Mouse (Mus musculus) cerebellum, adult 11-12 months (tissue): Measurements from ENCODE around the gene Bcas1.
"Not testable (repeated sequence)": the region's sequence is repeated elsewhere in the genome, so short reads cannot be mapped to it uniquely, and the experiment has no call there.

Source experiments
- DNase-seq: peaks from one replicate; pipeline ENCODE4 v3.0.0; 2022

The Bcas1 gene

DNA sequence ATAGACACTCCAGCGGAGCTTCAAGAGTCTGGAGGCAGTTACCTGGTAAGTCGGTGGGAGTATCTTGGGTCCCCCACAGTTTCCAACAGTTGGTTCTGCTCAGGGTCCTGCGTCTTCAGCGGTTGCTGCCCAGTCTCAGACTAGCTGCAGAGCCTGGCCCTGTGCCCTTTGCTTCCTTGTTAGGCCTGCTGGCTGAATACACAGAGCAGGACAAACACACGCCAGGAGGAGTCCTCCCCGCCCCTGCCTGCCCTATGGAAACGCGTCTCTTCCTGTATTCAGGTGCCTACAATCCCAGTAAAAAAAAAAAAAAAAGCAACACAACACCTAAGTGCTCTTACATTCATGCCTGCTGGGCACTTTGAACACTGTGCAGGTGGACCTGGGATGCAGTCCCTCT lies at the start of gene Bcas1:
Bcas1 (minus strand) TSS at position 142 of the 400 bp plus-strand sequence.
- DNase-seq, result no peak

DNA sequence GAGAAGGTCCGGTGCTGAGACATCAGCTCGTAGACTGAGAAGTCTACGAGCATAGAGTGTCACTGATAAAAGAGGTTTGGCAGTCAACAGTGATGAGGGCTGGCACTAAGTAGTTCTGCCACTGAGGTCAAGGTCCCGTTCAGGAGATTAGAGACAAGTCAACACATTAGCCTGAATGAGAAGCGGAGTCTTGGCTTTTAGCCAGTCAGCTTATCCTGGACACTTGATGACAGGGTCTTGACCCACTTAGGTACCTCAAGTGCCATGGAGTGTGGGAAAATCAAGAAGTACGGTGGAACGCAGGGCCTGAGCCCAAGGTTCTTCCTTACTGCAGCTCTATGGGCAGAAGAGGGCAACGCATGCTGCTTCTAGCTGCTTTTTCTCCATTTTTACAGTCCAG lies 49.0 kb upstream of the Bcas1 start:
- DNase-seq, result no peak

DNA sequence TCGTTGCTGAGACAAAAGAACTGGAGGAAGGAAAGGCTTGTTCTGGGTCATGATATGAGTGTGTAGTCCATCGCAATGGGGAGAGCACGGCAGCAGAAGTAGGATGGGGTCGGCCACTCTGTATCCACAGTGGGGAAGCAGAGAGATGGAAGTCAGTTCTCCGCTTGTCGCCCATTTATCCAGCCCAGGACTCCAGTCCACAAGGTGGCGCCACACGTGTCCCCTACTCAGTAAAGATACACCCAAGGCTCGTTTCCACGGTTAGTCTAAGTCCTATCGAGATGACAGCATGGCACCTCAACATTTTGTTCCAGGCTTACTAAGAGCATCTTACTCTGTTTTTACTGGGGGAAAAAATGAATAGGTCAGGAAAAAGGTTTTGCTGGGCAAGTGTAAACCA lies 48.6 kb upstream of the Bcas1 start:
- no peak for DNase-seq

DNA sequence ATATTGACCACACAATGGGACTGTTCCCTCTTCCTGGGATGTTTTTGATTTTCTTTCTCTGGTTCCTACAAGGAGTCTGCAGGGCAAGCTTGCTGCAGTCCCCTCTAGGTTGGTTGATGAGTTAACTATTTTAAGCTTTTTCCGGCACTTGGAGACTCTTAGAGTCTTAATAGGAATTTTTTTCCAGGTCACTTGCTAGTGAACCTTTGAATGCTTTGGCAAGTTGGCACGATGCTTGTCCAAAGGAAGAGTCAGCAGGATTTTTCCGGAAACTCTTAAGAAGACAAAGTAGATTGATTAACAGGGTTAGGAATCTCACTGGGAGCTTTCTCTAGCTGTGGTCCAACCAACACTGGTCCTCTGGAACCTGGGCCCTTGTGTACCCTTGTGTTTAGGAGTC lies 47.5 kb upstream of the Bcas1 start:
- no peak for DNase-seq

DNA sequence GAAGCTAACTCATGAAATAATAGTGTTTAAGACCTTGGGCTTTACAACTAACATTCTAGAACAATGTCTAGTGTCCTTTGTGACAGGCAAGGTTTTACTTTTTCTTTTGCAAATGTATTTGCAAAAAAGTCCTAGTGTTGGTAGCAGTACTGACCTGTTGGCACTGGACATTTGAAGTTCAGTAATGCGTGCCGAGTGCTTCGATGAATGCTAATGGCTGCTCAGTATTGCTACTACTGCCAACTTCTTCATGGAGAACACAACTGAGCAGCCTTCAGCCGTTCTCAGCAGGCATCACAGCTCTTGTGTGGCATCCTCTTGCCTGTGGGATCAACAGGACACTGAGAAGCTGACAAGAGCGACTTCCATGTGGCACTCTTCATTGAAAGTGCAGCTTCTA lies 46.5 kb upstream of the Bcas1 start:
- no peak for DNase-seq

DNA sequence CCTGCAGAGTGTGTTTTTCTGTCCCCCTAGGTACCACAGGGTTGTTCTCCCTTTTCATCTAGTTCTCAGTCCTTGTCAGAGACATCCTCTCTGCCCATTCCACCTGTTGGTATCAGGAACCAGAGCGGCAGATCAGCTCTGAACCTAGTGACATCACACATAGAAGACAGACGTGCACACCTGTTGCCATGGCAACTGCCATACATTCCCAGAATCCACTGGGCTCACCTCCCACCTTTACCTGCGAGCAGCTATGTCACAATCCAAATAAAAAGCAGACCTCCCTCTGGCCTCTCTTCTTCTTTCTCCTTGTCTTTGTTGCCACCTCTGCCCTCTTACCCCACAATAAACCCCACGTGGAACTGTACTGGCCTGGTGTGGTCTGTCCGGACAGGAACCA lies 42.9 kb upstream of the Bcas1 start:
- DNase-seq, result no peak

DNA sequence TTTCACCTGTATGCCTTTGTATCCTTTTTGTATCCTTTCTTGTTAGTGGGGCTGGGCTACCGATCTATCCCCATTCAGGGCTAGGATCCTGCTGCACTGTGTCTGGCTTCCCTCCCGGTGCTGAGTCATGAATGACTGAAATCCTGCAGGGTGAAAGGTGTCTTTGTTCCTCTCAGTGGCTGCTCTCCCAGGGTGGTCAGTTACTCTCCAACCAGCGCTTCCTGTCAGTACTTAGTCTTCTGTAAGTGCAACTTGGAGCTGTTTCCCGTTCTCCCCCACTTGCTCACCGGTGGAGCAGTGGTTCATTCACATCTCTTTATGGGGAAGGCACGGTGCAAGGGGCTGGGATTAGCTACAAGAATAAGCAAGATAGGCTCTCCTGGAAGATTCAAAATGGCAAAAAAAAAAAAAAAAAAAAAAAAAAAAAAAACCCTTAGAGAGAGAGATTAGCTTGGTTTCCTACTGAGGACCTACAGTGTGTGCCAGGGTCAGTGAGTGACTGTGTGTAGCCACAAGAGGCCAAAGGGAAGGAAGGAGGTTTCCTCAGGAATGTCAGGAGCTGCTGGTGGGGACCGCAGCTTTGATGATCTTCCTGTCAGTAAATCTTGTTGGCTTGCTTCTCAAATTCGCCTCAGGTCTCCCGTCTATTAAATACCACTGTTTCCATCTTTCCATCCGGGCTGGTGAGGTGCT lies 42.1 kb upstream of the Bcas1 start:
- DNase-seq, result peak; percentile 6

DNA sequence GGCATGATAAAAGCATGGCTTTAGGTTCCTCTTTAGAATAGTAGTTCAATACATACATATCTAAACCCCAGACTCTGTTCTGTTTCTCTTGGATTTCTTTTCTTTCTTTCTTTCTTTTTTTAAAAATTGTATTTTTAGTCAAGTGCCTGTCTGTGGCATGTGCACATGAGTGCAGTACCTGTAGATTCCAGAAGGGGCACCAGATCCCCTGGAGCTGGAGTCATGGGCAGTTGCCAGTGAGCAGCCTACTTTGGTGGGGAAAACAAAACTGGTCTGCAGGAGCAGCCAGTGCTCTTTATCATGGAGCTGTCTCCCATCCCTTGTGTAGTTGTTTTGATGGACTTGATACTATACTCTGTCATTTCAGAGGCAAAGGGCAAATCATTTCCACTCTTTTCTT lies 40.4 kb upstream of the Bcas1 start:
- DNase-seq, result no peak

DNA sequence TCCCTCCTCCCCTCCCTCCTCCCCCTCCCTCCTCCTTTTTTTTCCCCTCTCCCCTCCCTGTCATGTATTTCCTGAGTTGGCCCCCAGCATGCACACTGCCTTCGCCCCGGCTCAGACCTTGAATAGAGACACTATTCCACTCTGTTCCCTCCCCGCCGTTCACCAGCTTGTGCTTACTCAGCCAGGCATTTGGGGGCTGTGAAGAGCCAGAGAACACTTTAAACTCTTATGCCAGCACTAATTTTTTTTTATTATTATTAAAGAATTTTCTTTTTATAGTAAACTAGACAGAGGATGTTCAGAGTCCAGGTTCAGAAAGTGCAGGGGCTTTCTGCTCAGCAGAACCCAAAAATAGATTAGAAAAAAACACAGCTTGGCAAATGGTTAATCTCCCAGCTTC lies 37.2 kb upstream of the Bcas1 start:
- no peak for DNase-seq

DNA sequence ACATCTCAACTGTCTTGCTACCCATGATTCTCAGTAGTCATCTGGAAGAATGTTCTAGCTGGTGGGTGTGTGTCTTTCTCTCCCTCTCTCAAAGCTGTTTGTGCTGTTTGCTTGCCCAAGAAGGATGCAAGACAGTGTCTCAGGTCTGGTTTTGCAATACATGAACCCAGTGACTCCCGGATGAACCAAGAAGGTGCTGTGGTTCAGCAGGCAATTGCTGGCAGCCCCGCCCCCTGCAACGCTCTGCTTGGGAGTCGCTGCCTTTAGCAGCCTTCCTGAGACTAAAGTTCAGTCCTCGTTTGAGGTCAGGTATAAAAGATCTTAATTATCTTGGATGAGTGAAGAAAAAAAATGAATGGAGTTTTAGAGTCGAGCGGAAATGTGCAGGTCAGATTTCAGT lies 34.0 kb upstream of the Bcas1 start:
- DNase-seq, result no peak

DNA sequence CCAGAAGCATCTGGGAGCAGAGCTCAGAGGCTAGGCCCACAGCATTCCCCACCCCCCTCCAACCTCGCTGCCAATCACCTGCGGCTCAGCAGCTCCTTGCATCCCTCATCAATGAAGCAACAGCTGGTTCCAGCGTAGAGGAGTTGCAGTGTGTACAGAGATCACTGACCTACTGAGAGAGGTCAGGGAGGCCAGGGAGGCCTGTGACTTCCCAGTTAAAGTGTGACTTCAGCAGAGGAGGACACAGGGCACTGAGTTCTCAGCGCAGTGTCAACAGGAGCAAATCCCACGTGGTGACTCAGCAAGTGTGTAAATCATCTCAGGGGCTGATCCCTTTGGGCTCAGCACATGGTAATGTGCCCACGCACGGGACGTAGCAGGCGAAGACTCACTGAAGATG lies 32.2 kb upstream of the Bcas1 start:
- no peak for DNase-seq

DNA sequence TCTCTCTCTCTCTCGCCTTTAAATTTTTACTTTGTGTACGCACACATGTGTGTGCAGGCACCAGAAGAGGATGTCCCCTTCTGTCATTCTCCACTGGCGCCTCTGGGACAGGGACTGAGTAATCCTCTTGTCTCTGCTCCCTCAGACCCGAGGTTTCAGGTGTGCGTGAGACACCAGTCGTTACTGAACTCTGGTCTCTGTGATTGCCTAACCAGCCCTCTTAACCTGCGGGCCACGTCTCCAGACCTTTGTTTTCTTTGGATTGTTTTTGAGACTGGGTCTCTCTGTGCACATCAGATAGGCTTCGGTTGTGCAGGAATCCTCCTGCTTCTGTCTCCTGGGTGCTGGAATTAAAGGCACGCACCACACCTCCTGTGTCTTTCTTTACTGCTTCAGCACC lies 31.5 kb upstream of the Bcas1 start:
- no peak for DNase-seq

DNA sequence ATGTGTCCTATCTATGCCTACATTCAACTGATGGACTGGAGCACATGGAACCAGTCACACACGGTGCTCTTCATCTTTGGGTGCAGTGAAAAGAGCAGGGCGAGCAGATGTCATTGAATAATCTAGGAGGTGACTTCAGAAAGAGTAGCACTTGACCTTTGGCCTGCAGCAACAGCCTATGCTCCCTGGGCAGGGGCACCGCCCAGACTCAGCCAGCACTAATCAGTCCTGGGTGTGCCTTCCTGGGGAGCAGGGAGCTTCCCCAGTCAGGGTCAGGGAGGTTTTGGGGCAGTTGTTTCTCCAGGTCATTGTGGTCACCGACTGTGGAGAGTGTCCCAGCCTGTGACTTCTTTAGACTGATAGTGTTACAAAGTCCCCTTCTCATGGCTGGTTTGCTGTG lies 26.2 kb upstream of the Bcas1 start:
- DNase-seq, result not testable (repeated sequence)

DNA sequence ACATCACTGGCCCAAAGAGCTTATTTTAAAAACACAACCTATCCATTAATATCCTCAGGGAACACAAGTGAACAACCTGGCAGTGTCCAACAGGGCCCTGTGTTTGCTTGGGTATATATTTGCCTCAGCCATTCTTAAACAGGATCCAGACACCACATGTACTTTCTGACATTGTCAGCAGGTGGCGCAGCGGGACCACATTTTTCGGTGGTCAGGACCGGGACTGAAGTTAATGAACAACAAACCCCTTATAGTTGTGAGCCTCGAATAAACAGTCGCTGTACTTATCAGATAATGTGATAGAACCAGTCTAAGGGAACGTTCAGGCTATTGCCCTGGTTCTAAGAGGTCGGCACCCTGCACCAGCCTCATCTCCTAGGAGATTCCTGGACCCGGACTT lies 23.3 kb upstream of the Bcas1 start:
- DNase-seq, result peak; percentile 6

DNA sequence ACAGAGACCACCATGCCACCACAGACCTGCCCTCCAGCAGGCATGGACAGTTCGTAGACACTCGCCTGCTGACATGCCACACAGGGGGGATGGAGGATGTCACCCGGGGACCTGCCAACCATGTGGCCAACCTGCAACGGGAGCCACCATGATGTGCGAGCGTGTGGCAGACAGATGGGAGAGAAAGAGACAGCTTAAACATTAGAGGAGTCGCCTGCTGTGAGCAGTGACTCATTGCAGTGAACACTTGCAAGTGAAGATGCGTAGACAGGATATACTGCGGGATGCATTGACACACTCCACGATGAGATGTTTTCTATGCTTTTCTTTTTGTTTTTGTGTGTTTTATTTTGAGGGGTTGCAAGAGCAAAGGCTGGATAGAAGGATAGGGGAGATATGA lies 20.0 kb upstream of the Bcas1 start:
- DNase-seq, result no peak

DNA sequence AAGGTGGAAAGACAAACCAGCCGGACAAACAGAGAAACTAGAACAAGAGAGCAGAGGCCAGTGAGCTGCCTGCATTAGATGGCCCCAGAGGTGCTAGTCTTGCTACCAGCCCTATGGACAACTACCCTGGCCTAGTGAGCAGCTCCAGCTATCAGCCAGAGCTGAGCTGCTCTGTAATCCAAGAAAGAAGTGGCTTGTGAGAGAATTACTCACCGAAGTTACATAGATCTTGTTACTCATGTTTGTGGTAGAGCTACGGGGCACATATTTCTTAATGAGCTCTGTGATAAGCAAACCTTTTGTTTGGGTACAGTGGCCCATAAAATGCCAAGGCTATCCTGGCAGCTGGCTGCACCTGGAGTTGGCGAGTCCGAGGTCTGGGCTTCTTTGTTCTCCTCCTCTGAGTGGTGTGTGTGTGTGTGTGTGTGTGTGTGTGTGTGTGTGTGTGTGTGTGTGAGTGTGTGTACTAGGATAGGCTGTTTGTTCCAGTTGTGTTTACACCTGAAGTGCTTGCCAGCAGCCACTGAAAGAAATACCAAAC lies 19.3 kb upstream of the Bcas1 start:
- DNase-seq, result no peak

DNA sequence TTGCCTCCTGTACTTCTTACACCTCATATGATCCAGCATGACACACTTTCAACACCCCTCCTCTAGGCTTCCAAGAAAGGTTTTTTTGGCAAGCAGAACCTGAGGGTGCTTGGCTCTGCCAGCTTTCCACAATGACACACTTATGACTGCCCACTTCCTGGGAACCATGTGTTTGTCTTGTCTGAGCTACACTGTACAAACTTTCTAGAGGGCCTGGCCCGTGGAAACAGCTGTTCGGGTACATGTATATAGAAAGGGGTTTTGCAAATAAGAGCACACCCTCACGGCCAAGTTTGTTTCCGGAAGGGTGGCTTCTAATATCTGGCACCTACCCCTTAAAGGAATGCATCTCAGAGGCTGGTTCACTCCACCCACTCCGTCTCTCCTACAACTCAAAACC lies 18.2 kb upstream of the Bcas1 start:
- DNase-seq, result no peak

DNA sequence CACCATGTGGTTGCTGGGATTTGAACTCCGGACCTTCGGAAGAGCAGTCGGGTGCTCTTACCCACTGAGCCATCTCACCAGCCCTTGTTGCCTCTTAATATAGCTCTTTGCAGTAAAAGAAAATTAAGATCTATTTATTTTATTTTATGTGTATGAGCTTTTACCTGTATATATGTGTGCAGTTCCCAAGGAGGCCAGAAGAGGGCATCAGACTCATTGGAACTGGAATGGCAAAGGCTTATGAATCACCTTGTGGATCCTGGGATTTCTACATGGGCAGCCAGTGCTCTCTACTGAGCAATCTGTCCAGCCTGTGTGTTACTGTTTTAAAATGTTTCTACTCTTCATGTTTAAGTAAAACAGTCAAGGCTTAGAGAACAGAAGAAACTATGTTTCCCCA lies 14.9 kb upstream of the Bcas1 start:
- DNase-seq, result no peak

DNA sequence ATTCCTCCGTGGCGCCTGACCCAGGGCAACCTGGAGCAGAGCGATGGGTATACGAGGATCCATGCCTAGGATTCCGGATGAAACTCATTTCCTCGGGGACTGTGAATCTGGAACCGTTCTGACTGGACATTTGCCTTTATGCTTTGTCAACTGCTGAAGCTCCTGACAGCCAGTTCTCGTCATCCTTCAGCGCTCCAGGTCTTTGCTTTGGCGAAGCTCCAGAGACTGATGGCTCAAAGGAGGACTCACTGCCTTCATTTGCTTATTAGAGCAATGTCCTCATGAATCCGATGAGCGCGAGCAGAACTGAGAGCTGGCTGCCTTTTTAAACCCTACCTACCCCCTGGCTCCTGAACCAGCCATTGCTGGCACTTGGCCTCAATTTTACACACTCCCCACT lies 11.1 kb upstream of the Bcas1 start:
- DNase-seq, result no peak

DNA sequence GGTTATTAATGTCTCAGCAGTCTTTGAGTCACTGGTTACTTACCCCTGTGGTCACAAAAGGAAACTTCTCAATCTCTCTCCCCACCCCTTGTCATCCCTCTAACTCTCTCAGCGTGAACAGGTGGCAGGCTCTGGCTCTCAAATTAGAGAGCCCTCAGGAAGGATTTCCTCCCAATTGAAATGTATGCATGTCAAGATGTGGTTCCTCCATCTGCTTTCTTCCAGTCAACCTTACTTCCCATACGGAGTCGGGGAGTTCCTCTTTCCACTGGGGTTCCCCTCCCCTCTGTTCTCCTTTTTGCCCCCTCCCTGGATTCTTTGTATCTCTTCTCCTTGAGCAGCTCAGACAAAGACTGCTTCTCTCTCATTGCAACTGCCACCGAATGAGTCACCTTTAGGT lies 8.6 kb upstream of the Bcas1 start:
- no peak for DNase-seq

DNA sequence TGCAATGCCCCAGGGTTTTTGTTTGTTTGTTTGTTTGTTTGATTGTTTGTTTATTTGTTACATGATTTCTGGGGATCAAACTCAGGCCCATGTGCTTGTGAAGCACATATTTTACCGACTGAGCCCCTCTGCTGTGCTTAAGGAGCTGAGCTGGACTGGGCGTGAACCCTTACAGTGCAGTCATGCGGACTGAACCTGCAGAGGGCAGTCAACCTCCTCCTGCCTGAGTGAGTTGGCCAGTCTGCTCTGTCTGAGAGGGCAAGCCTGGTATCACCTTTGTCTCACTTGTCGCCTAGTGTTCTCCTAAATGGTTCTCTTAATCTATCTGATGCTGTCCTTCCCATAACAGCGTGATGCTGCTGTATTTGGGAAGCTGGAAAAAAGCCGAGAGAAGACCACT lies 4.5 kb upstream of the Bcas1 start:
- DNase-seq, result no peak

DNA sequence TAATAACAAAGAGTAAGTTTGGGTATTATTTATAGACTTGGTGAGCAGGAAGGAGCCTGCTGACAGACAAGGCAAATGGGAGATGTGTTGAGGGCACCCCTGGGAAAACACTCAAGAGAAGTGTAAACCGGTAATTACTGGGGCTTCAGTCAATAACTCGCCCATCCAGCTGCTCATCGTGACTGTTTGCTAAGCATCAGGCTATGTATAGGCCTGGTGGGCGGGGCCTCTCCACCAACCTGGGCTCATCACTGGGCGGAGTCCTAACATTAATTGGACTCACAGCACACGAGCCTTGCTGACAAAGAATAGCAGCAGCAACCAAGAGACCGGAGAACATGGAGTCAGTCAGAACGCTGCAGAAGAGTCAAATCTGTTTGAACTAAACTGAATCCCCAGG lies 1.3 kb upstream of the Bcas1 start:
- DNase-seq, result no peak

DNA sequence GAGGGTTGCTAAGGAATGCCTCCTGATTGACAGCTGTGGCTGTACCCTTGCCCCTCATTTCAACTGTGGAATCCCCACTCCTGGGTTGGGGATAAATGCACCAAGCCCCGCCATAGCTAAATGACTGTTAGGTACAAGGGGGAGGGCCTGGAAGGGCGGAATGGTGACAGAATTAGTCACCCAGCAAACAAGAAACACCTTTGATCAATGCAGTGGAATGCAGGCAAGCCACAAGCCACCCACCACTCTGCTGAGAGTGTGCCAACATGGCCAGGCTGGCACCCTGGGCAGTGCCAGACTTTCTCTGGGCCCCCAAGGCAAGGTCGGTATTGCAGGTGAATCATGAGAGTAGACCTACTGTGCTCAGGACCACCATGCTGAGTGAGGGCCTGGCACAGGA lies 3.5 kb downstream of the Bcas1 start:
- DNase-seq, result no peak

DNA sequence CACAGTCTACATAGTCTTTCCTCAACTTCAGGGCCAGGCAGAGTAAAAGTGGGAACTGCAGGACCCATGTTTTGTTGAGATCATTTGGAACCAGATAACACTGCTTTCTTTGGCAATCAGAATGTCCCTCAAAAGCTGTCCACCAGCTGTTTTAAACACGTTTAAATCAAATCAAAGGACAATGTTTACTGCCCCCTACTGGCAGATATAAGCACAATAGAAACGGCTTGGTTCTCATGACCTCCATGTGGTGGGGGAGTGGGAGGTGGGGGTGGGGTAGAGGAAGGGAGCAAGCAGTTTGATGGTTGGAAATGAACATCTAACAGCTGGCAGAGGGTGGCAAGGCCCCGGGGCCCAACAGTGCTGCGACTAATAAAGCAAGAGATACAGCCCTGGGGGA lies 5.7 kb downstream of the Bcas1 start:
- no peak for DNase-seq

DNA sequence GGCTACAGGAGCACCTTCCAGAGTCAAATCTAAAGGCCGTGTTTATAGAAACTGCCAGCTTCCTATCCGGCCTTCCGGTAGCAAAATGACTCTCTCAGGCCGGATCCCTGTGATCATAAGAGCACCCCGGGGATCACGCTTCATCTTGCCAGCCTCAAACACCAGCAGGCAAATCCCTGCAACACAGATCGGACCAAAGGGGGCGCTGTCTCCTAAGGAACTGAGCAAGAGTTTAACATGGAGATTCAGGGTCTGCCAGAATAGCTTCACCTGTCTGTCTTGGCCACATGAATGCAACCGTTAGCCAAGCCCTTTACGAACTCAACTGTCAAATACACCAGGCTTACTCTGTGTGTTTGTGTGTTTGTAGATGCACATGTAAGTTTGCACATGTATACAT lies 8.9 kb downstream of the Bcas1 start:
- no peak for DNase-seq
